Comparison of ENCODE assay signal across 7 mouse cellular contexts in genomic region chr5:66112059-66112458, GRCm38 (mm10).
DNase-seq lines count a peak whose midpoint lies in the region; ATAC-seq and TF ChIP-seq lines count a peak whose summit lies in the region.

No protein-coding gene starts in this region.

- no peak overlapping the region for H3K4me3 ChIP-seq in heart, postnatal 0 days (ENCODE audit: low read depth, low read length)
- no peak overlapping the region for H3K4me3 ChIP-seq in liver, embryonic 12.5 days
- H3K4me3 ChIP-seq in hindbrain, embryonic 10.5 days = no peak overlapping the region

- H3K9me3 ChIP-seq in heart, postnatal 0 days (replicated peaks; ENCODE audit: control insufficient read depth, low read length) = no peaks in the 10 kb centered on the region
- no peaks in the 10 kb centered on the region for H3K9me3 ChIP-seq in liver, embryonic 12.5 days (replicated peaks)
- H3K9me3 ChIP-seq in hindbrain, embryonic 10.5 days = no peaks in the 10 kb centered on the region

- no peaks in the 10 kb centered on the region for H3K4me1 ChIP-seq in heart, postnatal 0 days (ENCODE audit: control insufficient read depth, insufficient read depth)
- peaks cover 6% of the 10 kb centered on the region; the same call in 1 of the 2 replicates for H3K4me1 ChIP-seq in liver, embryonic 12.5 days
- no peaks in the 10 kb centered on the region for H3K4me1 ChIP-seq in hindbrain, embryonic 10.5 days (replicated peaks)

- H3K27me3 ChIP-seq in heart, postnatal 0 days (ENCODE audit: control insufficient read depth, insufficient read depth, low read length) = no peaks in the 10 kb centered on the region
- H3K27me3 ChIP-seq in liver, embryonic 12.5 days (replicated peaks) = no peaks in the 10 kb centered on the region
- no peaks in the 10 kb centered on the region for H3K27me3 ChIP-seq in splenic B cell, adult 2 months (ENCODE audit: control insufficient read depth, insufficient read depth, low read length, poor library complexity, severe bottlenecking)
- no peaks in the 10 kb centered on the region for H3K27me3 ChIP-seq in hindbrain, embryonic 10.5 days (ENCODE audit: insufficient read depth, poor library complexity, severe bottlenecking)

- ATAC-seq in heart, postnatal 0 days (ENCODE audit: insufficient read depth, low read depth) = peak; percentile 53
- peak; percentile 15; the same call in 1 of the 2 replicates for ATAC-seq in liver, embryonic 12.5 days

- no peak for TF ChIP-seq EP300 in heart, postnatal 0 days (IDR thresholded peaks at IDR 0.05; ENCODE audit: low read depth)

- no peak overlapping the region for H3K4me2 ChIP-seq in heart, postnatal 0 days (ENCODE audit: low read depth, low read length)
- H3K4me2 ChIP-seq in liver, embryonic 12.5 days = no peak overlapping the region

- no peak overlapping the region for H3K9ac ChIP-seq in heart, postnatal 0 days (replicated peaks; ENCODE audit: low read depth, low read length)
- no peak overlapping the region for H3K9ac ChIP-seq in liver, embryonic 12.5 days

- WGBS in heart, postnatal 0 days = 45% methylated on average over 8 of the region's 8 CpGs
- WGBS in liver, embryonic 12.5 days (ENCODE audit: insufficient replicate concordance) = 28% methylated on average over 8 of the region's 8 CpGs
- 82% methylated on average over 8 of the region's 8 CpGs for WGBS in hindbrain, embryonic 10.5 days

- H3K36me3 ChIP-seq in heart, postnatal 0 days (replicated peaks; ENCODE audit: control insufficient read depth, insufficient read depth, low read length) = no peaks in the 10 kb centered on the region
- no peaks in the 10 kb centered on the region for H3K36me3 ChIP-seq in liver, embryonic 12.5 days
- no peaks in the 10 kb centered on the region for H3K36me3 ChIP-seq in splenic B cell, adult 2 months (ENCODE audit: control insufficient read depth, insufficient read depth, low read length, poor library complexity, severe bottlenecking)
- no peaks in the 10 kb centered on the region for H3K36me3 ChIP-seq in hindbrain, embryonic 10.5 days

- no peak overlapping the region for H3K27ac ChIP-seq in heart, postnatal 0 days (ENCODE audit: low read depth)
- no peak overlapping the region for H3K27ac ChIP-seq in liver, embryonic 12.5 days
- H3K27ac ChIP-seq in hindbrain, embryonic 10.5 days = no peak overlapping the region

- no peak for TF ChIP-seq CTCF in heart, postnatal 0 days (IDR thresholded peaks at IDR 0.05; ENCODE audit: low read depth)

- peak; percentile 28 to 31 for DNase-seq in urinary bladder, adult 18-20 months (ENCODE audit: low spot score in 2 of 2)
- no peak for DNase-seq in urinary bladder, postnatal 10 days (ENCODE audit: low spot score)
- peak; percentile 15 for DNase-seq in heart, postnatal 0 days (ENCODE audit: low spot score)
- peak; percentile 64 for DNase-seq in splenic B cell, adult 2 months (ENCODE audit: low read depth, low spot score)
- DNase-seq in hindbrain, embryonic 10.5 days (ENCODE audit: low spot score) = no peak
- no peak for DNase-seq in adrenal gland, postnatal 25 days

Comparison
In these comparisons a context has a peak if more than half of its experiments do, and no peak if none do; other contexts are left out.
1. DNase-seq: peak in urinary bladder, adult 18-20 months (2 of 2), heart, postnatal 0 days (single experiment) and splenic B cell, adult 2 months (single experiment); none in urinary bladder, postnatal 10 days (single experiment), hindbrain, embryonic 10.5 days (single experiment) and adrenal gland, postnatal 25 days (single experiment).